Comparison of ENCODE assay signal across 8 mouse cellular contexts in genomic region chr17:29488978-29489970, GRCm38 (mm10). TPM values are rescaled to one million over a fixed set of nuclear protein-coding genes. Genes with fewer than 3 reads are reported as not detected.
A peak's percentile ranks its signal among the peaks of the same experiment; 100 is the strongest.
DNase-seq lines count a peak whose midpoint lies in the region; ATAC-seq and TF ChIP-seq lines count a peak whose summit lies in the region.

No protein-coding gene starts in this region.

- in situ Hi-C loops in ES-E14 (cut with MboI; ENCODE audit: low sequenced_read_pairs in 2 of 2, unreplicated experiment in 2 of 2) = no loop called here

- DNase-seq in ES-E14 (ENCODE audit: low read depth, low spot score) = no peak
- peak; percentile 70 for DNase-seq in embryonic facial prominence, embryonic 14.5 days (ENCODE audit: low spot score)
- no peak for DNase-seq in layer of hippocampus, adult 18-20 months (ENCODE audit: low spot score in 2 of 2)

- no peak for ATAC-seq in erythroblast, adult 5-6 weeks (replicated peaks; ENCODE audit: low FRiP score, poor library complexity, severe bottlenecking)
- no peak for ATAC-seq in embryonic facial prominence, embryonic 14.5 days (ENCODE audit: low read depth)
- peak; percentile 16 to 24; a peak in 3 of 4 replicates for ATAC-seq in hematopoietic stem cell, adult 5-6 weeks (replicated peaks in 1 of 2; ENCODE audit: insufficient read depth in 1 of 2, low FRiP score in 2 of 2, low TSS enrichment in 1 of 2, low read depth in 1 of 2, poor library complexity in 2 of 2, severe bottlenecking in 2 of 2)
- no peak for ATAC-seq in limb, embryonic 13.5 days (ENCODE audit: low FRiP score, low read depth)
- no peak for ATAC-seq in midbrain, embryonic 12.5 days (ENCODE audit: low FRiP score, low read depth)

- peak overlapping the region; percentile 97 for H3K27ac ChIP-seq in ES-E14 (ENCODE audit: insufficient read depth, low read depth, low read length, poor library complexity, severe bottlenecking)
- peak overlapping the region; percentile 96 for H3K27ac ChIP-seq in embryonic facial prominence, embryonic 14.5 days (replicated peaks; ENCODE audit: low read depth, low read length)
- H3K27ac ChIP-seq in limb, embryonic 13.5 days = peak overlapping the region; percentile 96
- H3K27ac ChIP-seq in midbrain, embryonic 12.5 days (replicated peaks) = peak overlapping the region; percentile 94

- peaks cover 65% of the 10 kb centered on the region for H3K4me1 ChIP-seq in erythroblast, embryonic 14.5 days (ENCODE audit: control insufficient read depth)
- H3K4me1 ChIP-seq in ES-E14 (ENCODE audit: control insufficient read depth in 2 of 2, insufficient read depth in 2 of 2, low read length in 2 of 2, poor library complexity in 1 of 2) = peaks cover 4 to 10% of the 10 kb centered on the region in 2 experiments; a peak in 2 of 4 replicates
- peaks cover 11% of the 10 kb centered on the region for H3K4me1 ChIP-seq in embryonic facial prominence, embryonic 14.5 days (ENCODE audit: control insufficient read depth, insufficient read depth, low read length)
- peaks cover 24% of the 10 kb centered on the region for H3K4me1 ChIP-seq in limb, embryonic 13.5 days
- peaks cover 20% of the 10 kb centered on the region for H3K4me1 ChIP-seq in midbrain, embryonic 12.5 days

- H3K9me3 ChIP-seq in erythroblast, embryonic 14.5 days (ENCODE audit: control insufficient read depth, low read length) = peaks cover 2% of the 10 kb centered on the region; the same call in 1 of the 2 replicates
- H3K9me3 ChIP-seq in ES-E14 (ENCODE audit: control insufficient read depth, insufficient read depth, low read depth, low read length) = no peaks in the 10 kb centered on the region
- H3K9me3 ChIP-seq in embryonic facial prominence, embryonic 14.5 days (ENCODE audit: control insufficient read depth, low read length) = no peaks in the 10 kb centered on the region
- no peaks in the 10 kb centered on the region for H3K9me3 ChIP-seq in limb, embryonic 13.5 days
- H3K9me3 ChIP-seq in midbrain, embryonic 12.5 days = no peaks in the 10 kb centered on the region

- H3K36me3 ChIP-seq in erythroblast, embryonic 14.5 days (ENCODE audit: control insufficient read depth) = peaks cover 41% of the 10 kb centered on the region
- peaks cover 24% of the 10 kb centered on the region for H3K36me3 ChIP-seq in ES-E14 (ENCODE audit: control insufficient read depth, insufficient read depth, low read length, poor library complexity, severe bottlenecking)
- H3K36me3 ChIP-seq in embryonic facial prominence, embryonic 14.5 days (ENCODE audit: control insufficient read depth, insufficient read depth, low read length) = peaks cover 8% of the 10 kb centered on the region
- peaks cover 11% of the 10 kb centered on the region for H3K36me3 ChIP-seq in limb, embryonic 13.5 days
- peaks cover 6% of the 10 kb centered on the region for H3K36me3 ChIP-seq in midbrain, embryonic 12.5 days

- H3K4me3 ChIP-seq in erythroblast, embryonic 14.5 days (replicated peaks) = peak overlapping the region; percentile 79
- H3K4me3 ChIP-seq in ES-E14 (ENCODE audit: insufficient read depth in 1 of 2, low read depth in 1 of 2, low read length in 2 of 2, poor library complexity in 1 of 2, severe bottlenecking in 1 of 2) = peak overlapping the region; percentile 82 to 86
- H3K4me3 ChIP-seq in embryonic facial prominence, embryonic 14.5 days (ENCODE audit: low read depth, low read length) = peak overlapping the region; percentile 96
- peak overlapping the region; percentile 78 for H3K4me3 ChIP-seq in limb, embryonic 13.5 days
- peak overlapping the region; percentile 81 for H3K4me3 ChIP-seq in midbrain, embryonic 12.5 days

- WGBS in embryonic facial prominence, embryonic 14.5 days = 6% methylated on average over 29 of the region's 30 CpGs
- WGBS in limb, embryonic 13.5 days = 4% methylated on average over 30 of the region's 30 CpGs
- WGBS in midbrain, embryonic 12.5 days = 6% methylated on average over 30 of the region's 30 CpGs

- peak overlapping the region; percentile 97 for H3K4me2 ChIP-seq in embryonic facial prominence, embryonic 14.5 days (ENCODE audit: low read depth, low read length)
- H3K4me2 ChIP-seq in limb, embryonic 13.5 days (replicated peaks) = peak overlapping the region; percentile 82
- peak overlapping the region; percentile 88 for H3K4me2 ChIP-seq in midbrain, embryonic 12.5 days (replicated peaks)

- H3K9ac ChIP-seq in ES-E14 (ENCODE audit: insufficient read depth, low read depth, low read length, poor library complexity, severe bottlenecking) = peak overlapping the region; percentile 91
- peak overlapping the region; percentile 83 for H3K9ac ChIP-seq in embryonic facial prominence, embryonic 14.5 days (ENCODE audit: low read depth, low read length)
- H3K9ac ChIP-seq in limb, embryonic 13.5 days = peak overlapping the region; percentile 82
- peak overlapping the region; percentile 63 for H3K9ac ChIP-seq in midbrain, embryonic 12.5 days (replicated peaks)

- no peaks in the 10 kb centered on the region; the same call in 1 of the 2 replicates for H3K27me3 ChIP-seq in erythroblast, embryonic 14.5 days (ENCODE audit: control insufficient read depth)
- no peaks in the 10 kb centered on the region for H3K27me3 ChIP-seq in embryonic facial prominence, embryonic 14.5 days (replicated peaks; ENCODE audit: control insufficient read depth, insufficient read depth, low read length)
- no peaks in the 10 kb centered on the region for H3K27me3 ChIP-seq in limb, embryonic 13.5 days
- H3K27me3 ChIP-seq in midbrain, embryonic 12.5 days = no peaks in the 10 kb centered on the region

TF ChIP-seq in ES-E14, 5 proteins besides CTCF, POLR2A, EP300 and RAD21:
- TF ChIP-seq ZC3H11A (IDR thresholded peaks at IDR 0.05; ENCODE audit: borderline replicate concordance, low read depth, low read length) (no peak), ZNF384 (IDR thresholded peaks at IDR 0.05; ENCODE audit: low read depth, low read length) (no peak), CHD2 (IDR thresholded peaks at IDR 0.05; ENCODE audit: low read depth, low read length) (no peak), HCFC1 (IDR thresholded peaks at IDR 0.05; ENCODE audit: borderline replicate concordance, insufficient read depth, low read length) (no peak), MAFK (IDR thresholded peaks at IDR 0.05; ENCODE audit: insufficient read depth, low read depth, low read length) (no peak)

RNA-seq across cellular contexts. Expression of gene Pim1, which starts 1.3 kb away (rescaled TPM):
- polyA plus RNA-seq in erythroblast, embryonic 14.5 days (2012) = 72.6 and 76.6 TPM in 2 replicates
- total RNA-seq in erythroblast, adult 5-6 weeks (2015; ENCODE audit: low replicate concordance) = 342 and 357 TPM in 2 replicates
- 725 and 933 TPM in 2 replicates for total RNA-seq in erythroblast, adult 5-6 weeks (2017; ENCODE audit: low replicate concordance)
- 75.3 and 82.0 TPM in 2 replicates for total RNA-seq in ES-E14 (2012; rRNA removed)
- 10.7 and 13.6 TPM in 2 replicates for polyA plus RNA-seq in embryonic facial prominence, embryonic 14.5 days (2014; fragmentation: Nextera tagmentation; extraction: Ambion mirVana)
- total RNA-seq in hematopoietic stem cell, adult 5-6 weeks (2017) = 426 and 588 TPM in 2 replicates
- 18.9 and 22.3 TPM in 2 replicates for polyA plus RNA-seq in limb, embryonic 13.5 days (2015; fragmentation: Nextera tagmentation; extraction: Ambion mirVana)
- polyA plus RNA-seq in midbrain, embryonic 12.5 days (2016; fragmentation: Nextera tagmentation; extraction: Ambion mirVana) = 16.8 and 16.9 TPM in 2 replicates
- 1 to 10 TPM; 4.2 to 4.5 TPM for total RNA-seq in layer of hippocampus, adult 18-20 months (2021)

Comparison
In these comparisons a context has a peak if more than half of its experiments do, and no peak if none do; other contexts are left out.
1. ATAC-seq: peak in hematopoietic stem cell, adult 5-6 weeks (2 of 2); none in erythroblast, adult 5-6 weeks (single experiment), embryonic facial prominence, embryonic 14.5 days (single experiment), limb, embryonic 13.5 days (single experiment) and midbrain, embryonic 12.5 days (single experiment).
2. RNA of gene Pim1, which starts 1.3 kb away (total RNA-seq): 342 to 933 TPM in erythroblast, adult 5-6 weeks, 426 to 588 TPM in hematopoietic stem cell, adult 5-6 weeks and 75.3 to 82.0 TPM in ES-E14; 4.2 to 4.5 TPM in layer of hippocampus, adult 18-20 months; every median in the first group is over 10 times any median in the second.
3. Peak in every context shown above with its lines, with median percentiles within 50 percentile points of each other: H3K4me3 ChIP-seq, H3K27ac ChIP-seq, H3K9ac ChIP-seq and H3K4me2 ChIP-seq.